Mouse (Mus musculus) neural tube, embryonic 14.5 days (tissue): ENCODE data around the gene Myl6. TPM values are rescaled to one million over a fixed set of nuclear protein-coding genes. Genes with fewer than 3 reads are reported as not detected.
"Not testable (repeated sequence)": the region's sequence is repeated elsewhere in the genome, so short reads cannot be mapped to it uniquely, and the experiment has no call there.

Experiments used
- ATAC-seq: fragments of 200-750 bp; cut with Nextera tagmentation; 2 replicates; pipeline ENCODE4 v1.8.0; 2017; ENCODE audit warnings: low read depth, mild to moderate bottlenecking, moderate TSS enrichment, moderate library complexity
- H3K27ac ChIP-seq: fragments of 300-500 bp; sonication (generic); 2 replicates; pipeline ENCODE4 v1.5.1; 2014; ENCODE audit warnings: low read depth, mild to moderate bottlenecking, control low read depth, low read length, moderate library complexity, mixed read lengths
- H3K27me3 ChIP-seq: fragments of 300-500 bp; sonication (generic); 2 replicates; pipeline ENCODE4 v1.6.1; 2014; ENCODE audit warnings: low read length; ENCODE audit not compliant: control insufficient read depth, insufficient read depth
- H3K36me3 ChIP-seq: fragments of 300-500 bp; sonication (generic); 2 replicates; pipeline ENCODE4 v1.6.1; 2014; ENCODE audit warnings: low read length, mixed read lengths; ENCODE audit not compliant: control insufficient read depth, insufficient read depth
- H3K4me1 ChIP-seq: fragments of 300-500 bp; sonication (generic); 2 replicates; pipeline ENCODE4 v1.6.1; 2014; ENCODE audit warnings: low read length; ENCODE audit not compliant: control insufficient read depth, insufficient read depth
- H3K4me2 ChIP-seq: fragments of 300-500 bp; sonication (generic); 2 replicates; pipeline ENCODE4 v1.6.1; 2014; ENCODE audit warnings: mild to moderate bottlenecking, low read depth, low read length, control low read depth
- H3K4me3 ChIP-seq: fragments of 300-500 bp; sonication (generic); 2 replicates; pipeline ENCODE4 v1.5.1; 2014; ENCODE audit warnings: low read depth, low read length, control low read depth, mixed read lengths
- H3K9ac ChIP-seq: fragments of 300-500 bp; sonication (generic); replicated peaks from 2 replicates; pipeline ENCODE4 v1.6.1; 2014; ENCODE audit warnings: low read depth, mild to moderate bottlenecking, control low read depth, low read length, mixed read lengths
- H3K9me3 ChIP-seq: fragments of 300-500 bp; sonication (generic); 2 replicates; pipeline ENCODE4 v1.6.1; 2016; ENCODE audit warnings: low read length; ENCODE audit not compliant: control insufficient read depth
- WGBS: fragments of 180-500 bp; shearing (Covaris S2); extraction: QIAGEN DNeasy Blood & Tissue Kit; methylation state at CpG from one replicate; pipeline ENCODE4 v1.1.7; 2014; 5-methylcytosine and 5-hydroxymethylcytosine counted together
- polyA plus RNA-seq: library from polyadenylated mRNA; unstranded; fragments of >200 nt; fragmentation: Nextera tagmentation; extraction: Ambion mirVana; gene quantifications from 2 replicates; pipeline ENCODE4 v1.2.1, GENCODE M21; 2014

The Myl6 gene
- polyA plus RNA-seq, 1 experiment from 2014 or later, result 831 TPM

DNA sequence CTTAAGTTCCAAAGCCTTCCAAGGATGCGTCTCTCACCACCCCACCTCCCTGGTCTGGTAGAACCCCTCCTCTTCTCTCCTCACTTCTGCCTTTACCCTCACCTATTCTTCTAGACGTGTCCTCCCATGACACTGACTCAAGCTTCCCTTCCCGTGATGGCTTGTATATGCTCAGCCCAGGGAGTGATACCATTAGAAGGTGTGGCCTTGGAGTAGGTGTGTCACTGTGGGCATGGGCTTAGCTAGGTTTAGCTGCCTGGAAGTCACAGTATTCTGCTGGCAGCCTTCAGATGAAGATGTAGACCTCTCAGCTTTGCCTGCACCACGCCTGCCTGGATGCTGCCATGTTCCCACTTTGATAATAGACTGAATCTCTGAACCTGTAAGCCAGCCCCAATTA is 21.1 kb upstream of the Myl6 start:
- H3K27me3 ChIP-seq, result no peaks in the 10 kb centered on the region; the same call in 1 of the 2 replicates
- no peaks in the 10 kb centered on the region for H3K9me3 ChIP-seq
- H3K9ac ChIP-seq, result no peak overlapping the region
- peaks cover 19% of the 10 kb centered on the region; the same call in 1 of the 2 replicates for H3K36me3 ChIP-seq
- 87% methylated on average over 4 of the region's 4 CpGs for WGBS
- no peak overlapping the region for H3K4me2 ChIP-seq
- no peak overlapping the region for H3K4me3 ChIP-seq
- ATAC-seq, result no peak
- H3K4me1 ChIP-seq, result no peaks in the 10 kb centered on the region
- no peak overlapping the region for H3K27ac ChIP-seq

DNA sequence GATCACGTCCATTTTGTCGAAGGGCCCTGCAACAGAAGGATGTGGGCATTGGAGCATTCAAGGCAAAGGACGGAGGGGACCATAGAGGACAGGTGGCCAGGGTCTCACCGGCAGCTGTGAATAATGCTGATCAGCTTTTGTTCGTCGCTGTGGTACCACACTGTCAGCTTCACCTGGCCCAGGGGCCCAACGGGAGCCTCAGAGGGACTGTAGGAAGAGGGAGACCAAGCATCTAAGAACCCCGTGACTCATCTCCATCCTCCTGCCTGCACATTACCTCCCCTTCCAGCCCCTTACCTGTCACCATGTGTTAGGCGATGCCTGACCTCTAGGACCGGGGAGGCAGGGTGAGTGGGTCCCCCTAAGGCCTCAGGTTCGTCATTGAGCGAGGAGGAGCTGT is 17.8 kb upstream of the Myl6 start:
- no peak overlapping the region for H3K4me2 ChIP-seq
- H3K27me3 ChIP-seq, result no peaks in the 10 kb centered on the region; the same call in 1 of the 2 replicates
- no peak overlapping the region for H3K4me3 ChIP-seq
- no peaks in the 10 kb centered on the region for H3K9me3 ChIP-seq
- no peak for ATAC-seq
- H3K27ac ChIP-seq, result no peak overlapping the region
- no peaks in the 10 kb centered on the region for H3K4me1 ChIP-seq
- WGBS, result 87% methylated on average over 12 of the region's 12 CpGs
- no peak overlapping the region for H3K9ac ChIP-seq
- peaks cover 18% of the 10 kb centered on the region; the same call in 1 of the 2 replicates for H3K36me3 ChIP-seq

DNA sequence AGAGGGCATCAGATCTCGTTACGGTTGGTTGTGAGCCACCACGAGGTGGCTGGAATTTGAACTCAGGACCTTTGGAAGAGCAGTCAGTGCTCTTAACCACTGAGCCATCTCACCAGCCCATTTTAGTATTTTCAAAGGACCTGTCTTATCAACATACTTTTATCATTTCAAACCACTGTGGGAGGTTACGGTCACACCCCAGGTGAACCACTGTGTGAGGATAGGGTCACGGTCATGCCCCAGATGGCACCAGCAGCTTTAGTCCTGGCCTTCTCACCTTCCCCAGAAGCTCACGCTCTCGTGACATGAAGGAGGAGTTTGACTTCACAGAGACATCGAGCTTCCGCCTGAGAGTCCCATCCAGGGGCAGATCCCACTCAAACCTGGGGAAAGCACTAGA is 17.2 kb upstream of the Myl6 start:
- H3K4me2 ChIP-seq, result no peak overlapping the region
- no peaks in the 10 kb centered on the region for H3K27me3 ChIP-seq
- H3K4me3 ChIP-seq, result no peak overlapping the region
- H3K9ac ChIP-seq, result no peak overlapping the region
- no peak for ATAC-seq
- no peak overlapping the region for H3K27ac ChIP-seq
- peaks cover 17% of the 10 kb centered on the region; the same call in 1 of the 2 replicates for H3K36me3 ChIP-seq
- H3K9me3 ChIP-seq, result no peaks in the 10 kb centered on the region
- H3K4me1 ChIP-seq, result no peaks in the 10 kb centered on the region
- WGBS, result 94% methylated on average over 9 of the region's 9 CpGs

DNA sequence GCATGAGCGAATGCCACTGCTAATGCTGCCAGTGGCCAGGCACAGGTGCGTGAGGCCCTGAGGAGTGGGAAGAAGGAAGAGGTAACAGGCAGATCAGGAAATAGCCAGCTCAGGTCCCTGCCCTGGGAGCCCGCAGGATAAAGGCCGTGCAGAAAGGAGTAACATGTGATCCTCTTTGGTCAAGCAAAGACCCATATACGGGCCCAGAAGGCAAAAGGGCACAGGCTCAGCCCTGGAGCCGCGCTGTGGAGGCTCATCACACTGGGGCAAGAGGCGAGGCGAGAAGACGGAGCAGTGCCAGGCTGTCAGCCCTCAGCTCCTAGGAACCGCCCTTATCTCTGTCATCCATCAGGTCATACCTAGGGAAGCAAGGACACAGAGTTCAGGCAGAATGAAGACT is 16.4 kb upstream of the Myl6 start:
- Histone ChIP-seq H3K27me3 (no peaks in the 10 kb centered on the region), H3K36me3 (peaks cover 17% of the 10 kb centered on the region; the same call in 1 of the 2 replicates), H3K4me2 (no peak overlapping the region), H3K9ac (no peak overlapping the region), H3K4me1 (no peaks in the 10 kb centered on the region), H3K27ac (no peak overlapping the region), H3K4me3 (no peak overlapping the region), H3K9me3 (no peaks in the 10 kb centered on the region)
- 91% methylated on average over 11 of the region's 11 CpGs for WGBS
- ATAC-seq, result no peak

DNA sequence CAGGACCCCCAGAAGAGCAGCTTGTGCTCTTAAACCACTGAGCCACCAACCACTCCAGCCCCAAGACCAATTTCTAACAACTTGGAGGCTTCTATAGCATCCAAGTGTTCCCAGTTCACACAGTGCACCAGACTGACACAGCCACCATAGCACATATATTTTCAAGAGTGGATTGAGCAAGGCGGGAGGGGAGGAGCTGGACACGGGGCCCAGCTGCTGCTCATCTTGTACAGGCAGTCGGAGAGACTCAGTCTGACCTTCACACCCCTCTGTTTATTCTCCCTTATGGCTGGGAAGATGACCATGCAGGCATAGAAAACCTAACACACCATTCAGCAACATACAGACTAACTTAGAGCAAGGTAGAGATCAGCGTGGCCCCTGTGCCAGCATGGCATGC is 15.9 kb upstream of the Myl6 start:
- 88% methylated on average over 4 of the region's 4 CpGs for WGBS
- Histone ChIP-seq H3K4me3 (no peak overlapping the region), H3K4me1 (no peaks in the 10 kb centered on the region)

DNA sequence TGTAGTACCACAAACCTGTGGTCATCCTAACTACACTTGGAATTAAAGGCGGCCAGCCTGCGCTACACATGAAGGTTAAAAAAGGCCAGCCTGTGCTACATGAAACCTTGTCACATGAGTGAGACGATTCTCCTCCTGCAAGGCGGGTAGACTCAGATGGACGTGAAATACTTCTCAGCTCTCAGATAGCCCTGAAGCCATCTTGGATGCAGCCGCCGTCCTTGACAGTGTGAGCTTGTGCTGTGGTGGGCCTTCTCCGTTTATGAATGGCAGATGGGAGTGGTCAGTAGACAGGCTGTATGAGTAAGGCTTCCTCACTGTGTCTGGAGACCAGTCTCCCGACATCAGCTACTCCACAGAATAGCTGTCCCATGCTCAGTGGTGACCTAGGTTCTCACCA is 15.3 kb upstream of the Myl6 start:
- Histone ChIP-seq H3K27ac (no peak overlapping the region), H3K36me3 (peaks cover 17% of the 10 kb centered on the region; the same call in 1 of the 2 replicates), H3K4me1 (no peaks in the 10 kb centered on the region), H3K9me3 (no peaks in the 10 kb centered on the region), H3K27me3 (no peaks in the 10 kb centered on the region), H3K4me2 (no peak overlapping the region), H3K9ac (no peak overlapping the region), H3K4me3 (no peak overlapping the region)
- WGBS, result 91% methylated on average over 9 of the region's 9 CpGs
- ATAC-seq, result no peak

More for the DNA sequence above, 15.9 kb upstream of the Myl6 start:
- H3K4me2 ChIP-seq, result no peak overlapping the region
- no peak overlapping the region for H3K27ac ChIP-seq
- H3K36me3 ChIP-seq, result peaks cover 17% of the 10 kb centered on the region; the same call in 1 of the 2 replicates
- H3K9ac ChIP-seq, result no peak overlapping the region
- no peaks in the 10 kb centered on the region for H3K9me3 ChIP-seq
- H3K27me3 ChIP-seq, result no peaks in the 10 kb centered on the region
- no peak for ATAC-seq

DNA sequence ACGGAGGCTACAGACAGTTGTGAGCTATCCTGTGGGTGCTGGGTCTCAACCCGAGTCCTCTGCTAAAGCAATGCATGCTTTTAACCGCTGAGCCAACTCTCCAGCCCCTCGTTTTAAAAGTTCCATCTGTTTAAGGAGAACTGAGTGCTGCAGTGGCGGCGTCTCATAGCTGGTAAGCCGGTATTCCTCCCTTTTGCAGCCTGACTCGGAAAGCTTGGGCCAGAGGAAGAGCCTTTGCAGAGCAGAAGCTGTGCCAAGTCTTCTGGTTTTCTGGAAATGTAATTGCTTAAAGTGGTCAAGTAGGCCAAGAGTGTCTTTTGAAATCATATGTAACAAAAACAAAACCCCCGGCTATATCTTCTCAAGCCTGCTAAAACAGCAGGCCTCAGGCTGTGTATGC is 14.3 kb upstream of the Myl6 start:
- H3K4me1 ChIP-seq, result no peaks in the 10 kb centered on the region
- H3K36me3 ChIP-seq, result peaks cover 17% of the 10 kb centered on the region; the same call in 1 of the 2 replicates
- H3K27ac ChIP-seq, result no peak overlapping the region
- no peak overlapping the region for H3K4me2 ChIP-seq
- no peak overlapping the region for H3K4me3 ChIP-seq
- H3K9me3 ChIP-seq, result no peaks in the 10 kb centered on the region
- no peak for ATAC-seq
- H3K27me3 ChIP-seq, result no peaks in the 10 kb centered on the region
- no peak overlapping the region for H3K9ac ChIP-seq
- 86% methylated on average over 9 of the region's 9 CpGs for WGBS

DNA sequence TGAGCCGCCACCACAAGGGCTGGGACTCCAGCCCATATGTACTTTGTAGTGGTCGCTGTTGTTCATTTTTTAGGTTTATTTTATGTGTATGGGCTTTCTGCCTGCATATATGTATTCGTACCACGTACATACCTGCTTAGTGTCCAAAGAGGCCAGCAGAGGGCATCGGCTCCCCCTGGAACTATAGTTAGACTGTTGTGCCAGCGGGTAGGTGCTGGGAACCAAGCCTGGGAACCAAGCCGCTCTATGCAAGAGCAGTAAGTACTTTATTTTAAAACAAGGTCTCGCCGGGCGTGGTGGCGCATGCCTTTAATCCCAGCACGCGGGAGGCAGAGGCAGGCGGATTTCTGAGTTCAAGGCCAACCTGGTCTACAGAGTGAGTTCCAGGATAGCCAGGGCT is 12.0 kb upstream of the Myl6 start:
- H3K9ac ChIP-seq, result no peak overlapping the region
- no peaks in the 10 kb centered on the region for H3K27me3 ChIP-seq
- H3K4me3 ChIP-seq, result no peak overlapping the region
- ATAC-seq, result no peak
- no peaks in the 10 kb centered on the region for H3K9me3 ChIP-seq
- no peaks in the 10 kb centered on the region for H3K4me1 ChIP-seq
- 95% methylated on average over 14 of the region's 14 CpGs for WGBS
- H3K4me2 ChIP-seq, result no peak overlapping the region
- no peak overlapping the region for H3K27ac ChIP-seq
- peaks cover 8% of the 10 kb centered on the region; the same call in 1 of the 2 replicates for H3K36me3 ChIP-seq

DNA sequence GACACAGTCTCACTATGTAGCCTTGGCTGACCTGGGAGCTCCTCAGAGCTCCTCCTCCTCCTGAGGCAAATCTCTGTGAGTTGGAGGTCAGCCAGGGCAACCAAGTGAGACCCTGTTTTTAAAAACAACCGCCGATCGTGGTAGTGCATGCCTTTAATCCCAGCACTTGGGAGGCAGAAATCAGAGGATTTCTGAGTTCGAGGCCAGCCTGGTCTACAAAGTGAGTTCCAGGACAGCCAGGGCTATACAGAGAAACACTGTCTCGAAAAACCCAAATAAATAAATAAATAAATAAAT is 11.4 kb upstream of the Myl6 start:
- H3K36me3 ChIP-seq, H3K9ac ChIP-seq, H3K4me1 ChIP-seq, ATAC-seq, H3K9me3 ChIP-seq, H3K4me3 ChIP-seq, H3K27ac ChIP-seq, H3K4me2 ChIP-seq, H3K27me3 ChIP-seq: not testable (repeated sequence)
- WGBS, result 83% methylated on average over 5 of the region's 5 CpGs
